Mouse (Mus musculus) gastrocnemius, adult 2 months (tissue): ENCODE measurements around the gene Ncaph2. TPM values are rescaled to one million over a fixed set of nuclear protein-coding genes. Genes with fewer than 3 reads are reported as not detected.
A peak's percentile ranks its signal among the peaks of the same experiment; 100 is the strongest.

Source experiments
- DNase-seq: peaks from one replicate; pipeline ENCODE4 v3.0.0; 2022
- H3K27ac ChIP-seq: fragments of 200-600 bp; 2 replicates; pipeline ENCODE4 v1.8.1; 2022; ENCODE audit warnings: mild to moderate bottlenecking
- H3K4me3 ChIP-seq: fragments of 200-600 bp; 2 replicates; pipeline ENCODE4 v1.8.1; 2022; ENCODE audit warnings: mild to moderate bottlenecking, moderate library complexity
- CTCF ChIP-seq: fragments of 200-600 bp; IDR thresholded peaks from 2 replicates; pipeline ENCODE4 v1.8.1; 2022; ENCODE audit warnings: antibody characterized with exemption, mild to moderate bottlenecking, moderate library complexity
- intact Hi-C: fragments of 180-260 bp; cut with DNase I; formaldehyde crosslinking; loops from one replicate; pipeline ENCODE4 v1.15.1; 2025
- total RNA-seq, 2 experiments: library from RNA; stranded (reverse); gene quantifications; 2 replicates each; pipeline ENCODE4 v1.2.3; 2021

Ncaph2 gene
- total RNA-seq, 2 experiments from 2014 or later: 40.9 to 41.4 TPM

DNA sequence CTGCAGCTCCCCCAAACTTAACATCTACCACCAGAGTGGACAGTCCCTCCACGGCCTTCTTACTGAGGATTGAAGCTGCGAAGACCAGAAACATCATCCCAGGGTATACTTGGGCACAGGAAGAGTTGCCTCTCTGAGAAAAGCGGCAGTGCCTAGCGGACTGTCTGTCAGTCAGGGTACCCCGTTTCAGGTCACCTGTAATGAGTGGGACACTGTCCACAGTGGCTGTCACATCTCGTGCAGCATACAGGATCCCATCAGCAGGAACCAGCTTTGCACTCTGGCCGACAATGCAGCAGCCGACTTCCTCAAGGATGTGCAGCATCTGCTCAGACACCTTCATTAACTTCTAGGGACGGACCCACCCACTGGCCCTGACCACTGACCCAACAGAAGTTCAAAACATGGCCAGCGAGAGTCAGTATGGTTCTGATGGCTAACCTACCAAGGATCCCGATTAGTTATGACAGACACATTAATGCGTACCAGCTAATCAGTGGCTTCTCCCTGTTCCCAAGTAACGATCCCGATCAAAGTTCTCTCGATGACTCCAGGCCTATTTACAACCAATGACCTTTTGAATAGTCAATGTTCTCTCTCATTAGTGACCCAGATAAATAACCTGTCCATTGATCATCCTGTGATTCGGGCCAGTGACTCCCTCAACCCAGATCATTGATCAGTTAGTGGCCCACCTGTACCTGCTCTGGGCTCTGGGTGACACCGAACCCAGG, 19.4 kb downstream of the Ncaph2 start:
- no peak for TF ChIP-seq CTCF
- intact Hi-C loops: loop anchor here (5.0 kb wide), 1 partner anchor 92 kb away; no protein-coding TSS in a partner anchor
- DNase-seq: no peak
- Histone ChIP-seq H3K27ac (peak overlapping the region; percentile 95), H3K4me3 (no peak overlapping the region; the same call in 1 of the 2 replicates)

DNA sequence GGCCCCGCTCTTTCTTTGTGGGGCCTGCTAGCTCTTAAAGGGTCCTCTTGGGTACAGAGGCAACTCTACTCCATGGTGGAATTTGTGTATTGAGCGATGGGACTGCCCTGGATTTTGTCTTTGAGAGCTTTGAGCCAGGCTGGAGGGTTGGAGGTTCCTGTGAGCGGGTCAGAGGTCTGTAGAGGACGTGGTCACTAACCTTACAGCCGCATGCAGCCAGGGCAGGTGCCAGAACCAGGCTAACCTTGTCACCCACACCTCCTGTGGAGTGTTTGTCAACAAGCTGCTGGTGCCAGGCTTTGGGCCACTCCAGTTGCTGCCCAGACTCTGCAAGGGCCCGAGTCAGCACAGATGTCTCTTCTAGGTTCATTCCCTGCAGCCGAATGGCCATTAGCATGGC, 20.5 kb downstream of the Ncaph2 start:
- intact Hi-C loops: no loop called here
- H3K4me3 ChIP-seq: no peak overlapping the region
- no peak for DNase-seq
- no peak overlapping the region for H3K27ac ChIP-seq
- TF ChIP-seq CTCF: no peak

DNA sequence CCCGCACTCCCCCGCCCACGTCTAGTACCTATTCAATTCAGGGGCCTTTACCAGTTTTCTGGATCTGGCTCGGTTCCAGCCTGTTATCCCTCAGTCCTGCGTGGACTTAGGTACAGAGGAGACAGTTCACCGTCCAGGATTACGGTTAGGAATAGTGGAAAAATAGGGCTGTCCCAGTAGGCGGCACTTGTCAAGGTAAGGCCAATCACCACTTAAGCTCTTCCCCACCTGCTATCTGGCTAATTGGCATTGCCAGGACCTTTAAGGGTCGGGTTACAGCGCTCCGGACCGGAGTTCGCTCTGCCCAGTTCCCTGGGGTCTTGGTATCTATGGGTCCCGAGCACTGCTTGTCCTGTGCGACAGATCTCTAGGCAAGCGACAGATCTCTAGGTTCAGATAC, 21.4 kb downstream of the Ncaph2 start, which contains the start of gene Tymp:
TSS of gene Tymp (minus strand) at position 83 of the 400 bp plus-strand sequence.
- H3K27ac ChIP-seq: no peak within 1 kb of the TSS
- no peak for TF ChIP-seq CTCF
- DNase-seq: no peak
- H3K4me3 ChIP-seq: peak within 1 kb of the TSS; percentile 20
- intact Hi-C loops: no loop called here

DNA sequence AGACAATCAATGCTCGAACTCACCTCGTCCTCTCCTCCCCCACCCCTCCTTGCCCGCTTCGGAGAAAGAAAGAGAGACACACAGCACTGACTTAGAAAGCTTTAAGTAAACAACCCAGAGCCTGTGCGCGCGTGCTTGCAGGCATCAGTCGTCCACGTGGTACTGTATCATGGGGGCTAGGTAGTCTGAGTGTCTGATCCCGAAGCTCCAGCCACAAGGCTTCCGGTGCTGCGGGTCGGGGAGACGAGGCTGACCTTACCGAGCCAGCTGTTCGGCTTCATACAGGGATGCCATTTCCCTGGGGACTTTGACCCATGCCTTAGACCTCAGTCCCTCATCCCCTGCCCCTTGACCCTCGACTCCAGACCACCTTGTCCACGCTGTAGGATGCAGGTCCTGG, 21.8 kb downstream of the Ncaph2 start:
- intact Hi-C loops: no loop called here
- Histone ChIP-seq H3K27ac (no peak overlapping the region), H3K4me3 (peak overlapping the region; percentile 20)
- TF ChIP-seq CTCF: no peak
- no peak for DNase-seq

DNA sequence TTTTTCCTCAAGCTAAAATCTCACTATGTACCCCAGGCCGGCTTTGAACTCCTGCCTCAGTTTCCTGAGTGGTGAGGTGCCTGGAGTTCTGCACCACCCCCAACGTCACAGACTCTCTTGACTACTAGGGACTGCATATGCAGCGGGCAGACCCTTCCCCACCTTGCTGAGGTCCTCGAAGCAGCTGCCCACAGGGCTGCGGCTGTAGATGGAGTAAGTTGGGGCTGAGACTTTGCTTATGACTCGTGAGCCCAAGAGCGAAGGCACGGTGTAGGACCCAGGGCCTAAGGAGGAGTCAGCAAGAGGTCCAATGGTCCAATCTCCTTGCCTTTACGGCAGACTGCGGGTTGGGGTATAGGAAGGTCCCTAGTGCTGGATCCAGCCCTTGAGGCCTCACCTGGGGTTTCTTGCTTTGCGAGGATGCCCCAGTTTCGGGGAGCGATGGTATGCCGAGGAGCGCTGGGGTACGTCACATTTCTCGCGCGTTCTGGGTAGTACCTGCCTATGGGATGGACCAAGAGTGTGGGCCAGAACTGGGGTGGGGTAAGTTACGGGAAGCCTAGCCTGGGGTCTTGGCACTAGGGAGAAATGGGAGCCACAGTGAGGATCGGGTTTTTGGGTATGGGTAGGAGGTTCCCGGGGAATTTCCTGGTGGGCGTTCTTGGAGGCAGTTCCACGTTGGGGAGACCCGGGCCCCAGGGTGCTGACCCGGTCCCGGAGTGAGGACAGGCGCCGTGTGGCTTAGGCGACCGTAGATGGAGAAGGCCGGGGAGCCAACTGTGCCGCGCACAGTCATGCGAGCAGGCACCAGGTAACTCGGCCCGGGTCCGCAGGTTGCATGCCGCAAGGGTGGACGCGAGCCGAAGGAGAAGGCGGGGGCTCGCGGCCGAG, 22.7 kb downstream of the Ncaph2 start:
- peak overlapping the region; percentile 71 for H3K4me3 ChIP-seq
- no peak for DNase-seq
- intact Hi-C loops: no loop called here

DNA sequence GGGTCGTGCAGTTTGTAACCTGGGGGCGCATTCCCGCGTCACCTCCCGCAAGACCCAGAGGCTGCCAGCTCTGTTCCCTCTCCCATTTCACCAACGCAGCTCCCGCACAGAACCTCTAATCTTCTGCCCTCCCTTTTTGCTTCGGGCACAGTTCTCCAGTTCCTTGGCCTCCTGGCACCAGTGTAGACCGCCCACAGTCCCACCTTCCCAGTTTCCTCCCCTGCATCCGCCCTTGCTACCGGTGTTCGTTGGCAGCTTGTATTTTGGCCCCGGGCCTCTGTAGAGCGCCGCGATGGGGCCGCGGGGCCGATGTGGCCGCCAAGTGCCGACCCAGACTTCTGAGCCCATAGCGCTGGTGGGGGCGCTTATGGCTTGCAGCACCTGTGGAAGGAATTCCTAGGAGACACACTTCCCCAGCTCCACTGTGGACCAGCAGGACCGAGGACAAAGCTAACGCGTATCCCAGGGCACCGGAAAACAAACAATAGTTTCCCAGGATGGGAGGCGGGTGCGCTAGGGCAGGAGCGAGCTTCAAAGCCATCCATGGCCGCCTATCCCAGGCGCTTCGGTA, 23.4 kb downstream of the Ncaph2 start, which contains the start of gene Odf3b:
TSS of gene Odf3b (minus strand) at position 452 of the 571 bp plus-strand sequence.
- Histone ChIP-seq H3K4me3 (peak within 1 kb of the TSS; percentile 71), H3K27ac (peak within 1 kb of the TSS; percentile 83)
- intact Hi-C loops: no loop called here
- no peak for TF ChIP-seq CTCF
- no peak for DNase-seq

More for the DNA sequence above, 22.7 kb downstream of the Ncaph2 start:
- no peak for TF ChIP-seq CTCF
- peak overlapping the region; percentile 83 for H3K27ac ChIP-seq

DNA sequence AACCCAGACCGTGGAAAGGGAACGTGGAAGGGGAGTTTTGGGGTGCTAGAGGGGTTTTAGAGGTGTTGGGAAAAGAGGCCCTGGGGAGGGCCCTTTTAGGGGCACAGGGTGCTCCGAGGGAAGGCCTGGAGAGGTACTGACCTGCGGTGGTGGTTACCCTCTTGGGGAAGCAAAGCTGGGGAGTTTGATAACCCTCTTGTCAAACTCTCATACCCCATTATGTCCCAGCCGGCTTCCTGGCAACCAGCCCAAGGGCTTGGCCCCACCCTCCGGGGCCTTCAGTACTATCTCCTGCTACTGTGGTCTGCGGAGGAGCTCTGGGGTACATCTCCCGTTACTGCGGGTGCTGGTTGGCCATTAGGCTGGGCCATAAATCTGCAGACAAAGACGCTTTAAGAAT, 23.9 kb downstream of the Ncaph2 start:
- Histone ChIP-seq H3K27ac (peak overlapping the region; percentile 83), H3K4me3 (peak overlapping the region; percentile 71)
- intact Hi-C loops: no loop called here
- DNase-seq: no peak
- TF ChIP-seq CTCF: no peak

DNA sequence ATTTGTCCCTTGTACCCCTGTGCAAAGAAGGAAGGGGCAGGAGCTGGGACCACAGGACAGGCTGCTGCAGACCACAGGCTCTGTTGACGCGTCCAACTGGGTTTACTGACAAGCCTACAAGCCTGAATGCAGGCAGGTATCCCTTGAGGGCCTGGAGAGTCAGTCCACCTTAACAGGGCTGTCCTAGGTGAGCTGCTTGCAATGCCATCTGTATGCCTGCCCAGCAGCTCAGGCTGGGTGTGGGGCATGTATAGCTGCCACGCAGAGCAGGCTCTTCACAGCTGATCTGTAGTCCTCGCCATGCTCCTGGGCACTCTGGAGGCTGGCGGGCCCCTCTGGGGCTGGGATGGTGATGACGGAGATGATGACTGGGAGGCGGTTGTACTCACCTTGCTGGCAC, 29.1 kb downstream of the Ncaph2 start, which contains the start of gene Klhdc7b:
TSS of gene Klhdc7b (plus strand) at position 301 of the 400 bp plus-strand sequence.
- no peak for DNase-seq
- TF ChIP-seq CTCF: no peak
- Histone ChIP-seq H3K4me3 (no peak within 1 kb of the TSS), H3K27ac (no peak within 1 kb of the TSS)
- intact Hi-C loops: no loop called here

DNA sequence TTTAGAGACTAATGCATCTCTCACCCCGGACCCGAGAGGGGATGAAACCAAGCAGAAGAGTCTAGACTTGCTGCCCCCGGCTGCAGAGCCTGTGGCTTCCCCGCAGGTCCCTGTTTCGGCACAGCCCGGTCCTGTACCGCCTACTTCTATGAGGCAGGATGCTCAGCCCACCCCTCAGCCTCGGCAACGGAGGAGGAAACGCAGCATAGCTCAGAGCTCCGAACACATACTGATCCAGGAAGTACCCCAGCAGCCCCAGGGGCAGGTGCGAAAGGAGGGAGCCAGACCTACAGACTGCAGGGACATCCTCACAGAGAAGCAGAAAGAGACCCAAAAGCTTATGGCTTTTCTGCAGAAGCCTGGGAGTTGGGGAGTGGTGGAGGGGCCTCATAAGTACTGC, 31.6 kb downstream of the Ncaph2 start:
- TF ChIP-seq CTCF: no peak
- H3K27ac ChIP-seq: no peak overlapping the region
- intact Hi-C loops: no loop called here
- no peak overlapping the region for H3K4me3 ChIP-seq
- no peak for DNase-seq

DNA sequence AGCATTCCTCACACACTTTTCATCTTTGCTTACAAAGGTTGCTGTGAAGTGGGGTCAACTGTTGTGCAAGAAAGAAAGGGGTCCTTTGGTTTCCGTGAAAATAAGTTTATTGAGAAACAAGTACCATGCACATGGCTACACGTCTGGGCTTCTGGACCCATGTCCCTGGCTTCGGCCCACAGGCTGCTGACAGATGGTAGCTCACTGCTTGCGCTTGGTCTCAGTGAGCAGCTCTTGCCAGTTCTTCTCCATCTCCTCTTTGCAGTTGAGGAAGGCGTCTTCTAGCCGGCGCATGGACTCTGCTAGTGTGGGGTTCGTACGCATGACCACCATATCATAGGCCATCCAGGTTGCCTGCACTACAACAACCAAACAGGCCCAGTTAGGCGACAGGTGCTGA, 34.6 kb downstream of the Ncaph2 start:
- no peak for DNase-seq
- H3K4me3 ChIP-seq: no peak overlapping the region
- H3K27ac ChIP-seq: no peak overlapping the region
- TF ChIP-seq CTCF: no peak
- intact Hi-C loops: no loop called here

DNA sequence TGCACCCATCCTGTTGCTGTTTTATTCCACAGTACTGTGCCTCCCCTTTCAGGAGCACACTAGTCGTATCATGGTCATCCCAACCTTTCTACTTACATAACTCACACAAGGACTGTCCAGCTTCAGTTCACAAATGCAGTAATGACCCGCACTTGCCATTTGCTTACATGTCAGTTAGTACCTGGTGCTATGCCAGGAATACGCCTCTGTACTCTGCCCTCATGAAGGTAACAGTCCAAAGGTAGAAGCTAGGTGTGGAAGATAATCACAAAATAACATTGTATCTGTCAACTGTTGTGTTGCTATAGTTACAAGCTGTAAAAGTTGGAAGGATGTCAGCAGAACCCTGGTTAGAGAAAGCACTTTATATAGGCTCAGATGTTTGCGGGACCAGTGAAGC, 41.4 kb downstream of the Ncaph2 start:
- no peak overlapping the region for H3K27ac ChIP-seq
- no peak for TF ChIP-seq CTCF
- intact Hi-C loops: no loop called here
- no peak for DNase-seq
- no peak overlapping the region for H3K4me3 ChIP-seq

DNA sequence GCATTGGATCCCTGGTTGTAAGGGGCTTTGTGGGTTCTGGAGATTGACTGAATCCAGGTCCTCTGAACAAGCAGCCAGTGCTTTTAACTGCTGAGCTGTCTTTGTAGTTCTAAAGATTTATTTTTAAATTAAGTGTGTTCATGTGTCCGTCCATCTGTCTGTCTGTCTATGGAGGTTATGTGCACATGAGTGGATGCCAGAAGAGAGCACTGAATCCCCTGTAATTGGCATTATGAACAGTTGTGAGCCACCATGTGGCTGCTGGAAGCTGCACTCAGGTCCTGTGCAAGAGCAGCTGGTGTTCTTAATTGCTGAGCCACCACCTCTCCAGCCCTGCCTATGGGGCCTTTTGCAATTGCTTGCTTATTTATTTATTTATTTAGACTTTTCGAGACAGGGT, 42.6 kb downstream of the Ncaph2 start:
- Histone ChIP-seq H3K27ac (no peak overlapping the region), H3K4me3 (no peak overlapping the region)
- intact Hi-C loops: no loop called here
- no peak for TF ChIP-seq CTCF
- no peak for DNase-seq

DNA sequence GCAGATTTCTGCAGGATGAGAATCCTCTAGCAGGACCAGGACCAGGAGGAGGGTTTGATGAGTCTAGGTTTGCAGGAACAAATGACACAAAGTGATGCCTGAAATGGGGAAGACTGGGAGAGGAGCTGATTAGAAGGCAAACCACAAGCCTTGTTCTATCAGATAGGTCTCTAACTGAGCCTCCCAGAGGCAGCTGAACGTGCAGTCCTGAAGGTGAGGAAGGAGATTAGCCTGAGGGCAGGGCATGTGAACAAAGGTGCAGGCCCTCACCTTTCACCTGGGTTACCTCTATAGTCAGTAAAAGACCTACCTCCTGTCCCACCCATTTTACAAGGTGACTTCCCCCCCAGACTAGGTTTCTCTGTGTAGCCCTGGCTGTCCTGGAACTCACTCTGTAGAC, 44.2 kb downstream of the Ncaph2 start:
- intact Hi-C loops: no loop called here
- Histone ChIP-seq H3K4me3 (no peak overlapping the region), H3K27ac (no peak overlapping the region)
- no peak for TF ChIP-seq CTCF
- DNase-seq: no peak
